Mouse (Mus musculus) adrenal gland, postnatal 25 days (tissue): ENCODE results near the gene Washc3. TPM values are rescaled to one million over a fixed set of nuclear protein-coding genes. Genes with fewer than 3 reads are reported as not detected.

ENCODE experiments used
- DNase-seq: peaks from one replicate; pipeline ENCODE4 v3.0.0; 2021; ENCODE audit warnings: mixed read lengths
- total RNA-seq: library from RNA; stranded (reverse); gene quantifications from 2 replicates; pipeline ENCODE4 v1.2.3, GENCODE M21; 2021

Washc3 gene
- total RNA-seq, 1 experiment from 2014 or later: 59.6 TPM

- no peak for DNase-seq
These were observed 54.7 kb downstream of the Washc3 start for GRCm38 (mm10) chr10:88255556-88255955.

- DNase-seq: no peak
These were observed 59.4 kb downstream of the Washc3 start for GRCm38 (mm10) chr10:88260309-88260708.

- DNase-seq: no peak
These were observed 60.3 kb downstream of the Washc3 start for GRCm38 (mm10) chr10:88261186-88261585.

GRCm38 (mm10) chr10:88263383-88263782, 62.5 kb downstream of the Washc3 start:
- DNase-seq: no peak

GRCm38 (mm10) chr10:88274045-88274444, 73.2 kb downstream of the Washc3 start:
- no peak for DNase-seq

GRCm38 (mm10) chr10:88281699-88282098, 80.8 kb downstream of the Washc3 start:
- no peak for DNase-seq

GRCm38 (mm10) chr10:88284343-88284990, 83.6 kb downstream of the Washc3 start:
- no peak for DNase-seq

- DNase-seq: no peak
These were observed 86.4 kb downstream of the Washc3 start for GRCm38 (mm10) chr10:88287261-88287660.

GRCm38 (mm10) chr10:88288061-88288460, 87.2 kb downstream of the Washc3 start:
- DNase-seq: no peak

GRCm38 (mm10) chr10:88295091-88295490, 94.2 kb downstream of the Washc3 start:
- DNase-seq: no peak

Other genes with a start within 250 kb of the Washc3 start
- gene Pmch, start 110.0 kb upstream of the Washc3 start, total RNA-seq: not detected in 2 replicates
- 1.6 and 2.2 TPM in 2 replicates for gene Parpbp, start 54.2 kb upstream of the Washc3 start, total RNA-seq
- gene Nup37, start 54.1 kb upstream of the Washc3 start, total RNA-seq: 6.9 and 14.6 TPM in 2 replicates
- 7.4 and 7.9 TPM in 2 replicates for gene Dram1, start 178.0 kb downstream of the Washc3 start, total RNA-seq
- 29.8 and 38.2 TPM in 2 replicates for gene Gnptab, start 178.0 kb downstream of the Washc3 start, total RNA-seq